Comparison of ENCODE assay signal across 19 mouse cellular contexts in the genomic region with DNA sequence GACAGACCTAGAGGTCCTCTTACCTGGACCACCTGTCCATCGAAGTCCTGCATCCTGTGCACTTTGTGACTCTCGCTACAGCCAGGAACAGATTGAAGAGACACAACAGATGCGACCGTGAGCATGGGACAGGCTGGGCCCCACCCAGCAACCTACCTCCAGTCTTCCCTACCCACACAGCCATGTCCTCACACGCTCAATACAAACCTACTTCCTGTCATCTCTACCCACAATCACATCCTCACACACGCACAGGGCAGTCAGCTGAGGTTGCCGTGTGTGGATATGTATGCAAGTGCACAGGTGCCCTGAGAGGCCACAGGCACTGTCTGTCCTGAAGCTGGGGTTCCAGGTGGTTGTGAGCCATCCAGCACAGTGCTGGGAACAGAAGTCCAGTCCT.
"Had no signal": no experiment of that assay in that cellular context is flagged by ENCODE, and none has a peak within 500 bp of the region (broad histone marks: within the 10 kb centered on the region; RNA-seq: fewer than 3 reads in every experiment).

No protein-coding gene starts in this region.

- H3K4me3 ChIP-seq: layer of hippocampus, adult 2 months; limb, embryonic 10.5 days; limb, embryonic 13.5 days; liver, embryonic 13.5 days; neural tube, embryonic 12.5 days; neural tube, embryonic 15.5 days; stomach, embryonic 15.5 days had no signal

- H3K9me3 ChIP-seq: limb, embryonic 10.5 days; limb, embryonic 13.5 days; liver, embryonic 13.5 days; neural tube, embryonic 12.5 days; neural tube, embryonic 15.5 days; stomach, embryonic 15.5 days had no signal

- H3K4me2 ChIP-seq: limb, embryonic 13.5 days; liver, embryonic 13.5 days; midbrain, embryonic 11.5 days; neural tube, embryonic 12.5 days; neural tube, embryonic 15.5 days; stomach, embryonic 15.5 days had no signal

- H3K4me1 ChIP-seq: limb, embryonic 10.5 days; liver, embryonic 13.5 days; neural tube, embryonic 12.5 days; stomach, embryonic 15.5 days had no signal

- DNase-seq: kidney, postnatal 25 days; layer of hippocampus, adult 9-11 months; liver, embryonic 13.5 days; lung, adult 2 months; lung, postnatal 14 days; lung, postnatal 4 days; midbrain, embryonic 14.5 days; right cerebral cortex, adult 18-20 months; right cerebral cortex, postnatal 14 days; right cerebral cortex, postnatal 4 days; thymus, postnatal 14 days had no signal

- H3K27me3 ChIP-seq: limb, embryonic 13.5 days; liver, embryonic 13.5 days; neural tube, embryonic 12.5 days; neural tube, embryonic 15.5 days; stomach, embryonic 15.5 days had no signal

- H3K9ac ChIP-seq: limb, embryonic 13.5 days; liver, embryonic 13.5 days; neural tube, embryonic 12.5 days; neural tube, embryonic 15.5 days; stomach, embryonic 15.5 days had no signal

- H3K27ac ChIP-seq: kidney, postnatal 0 days; layer of hippocampus, adult 2 months; limb, embryonic 10.5 days; limb, embryonic 13.5 days; liver, embryonic 13.5 days; neural tube, embryonic 12.5 days; neural tube, embryonic 15.5 days; stomach, embryonic 15.5 days had no signal
